Mouse (Mus musculus): ENCODE measurements at regions not wholly inside any gene's neighbourhood (a gene's known extent, or its start where the extent isn't known, plus 50 kb on each side); places are given as distances from the start of the nearest gene placed in this dataset.

GRCm38 (mm10) chr10:100685748-100686147 is 95.5 kb downstream of the 1700017N19Rik start:
- no peak overlapping the region for H3K27ac ChIP-seq (replicated peaks)
- no peak overlapping the region for H3K9ac ChIP-seq (ENCODE audit: low read length)
- DNase-seq (ENCODE audit: low spot score) (no peak), ATAC-seq (ENCODE audit: low FRiP score, low TSS enrichment) (no peak)
- no peak for TF ChIP-seq EP300 (optimal IDR thresholded peaks at IDR 0.05)
- no peak for TF ChIP-seq CTCF (IDR thresholded peaks at IDR 0.05; ENCODE audit: low read depth)
- no peaks in the 10 kb centered on the region for H3K27me3 ChIP-seq (ENCODE audit: control insufficient read depth, insufficient read depth, low read length)
- no peaks in the 10 kb centered on the region for H3K9me3 ChIP-seq (ENCODE audit: control insufficient read depth, low read length)
- no peak overlapping the region for H3K4me2 ChIP-seq (replicated peaks; ENCODE audit: low read depth)
- H3K4me3 ChIP-seq (ENCODE audit: low read depth, low read length): no peak overlapping the region
- no peaks in the 10 kb centered on the region for H3K36me3 ChIP-seq (ENCODE audit: control insufficient read depth, insufficient read depth, low read length)
- 73% methylated on average over 3 of the region's 3 CpGs for WGBS
- H3K4me1 ChIP-seq (replicated peaks; ENCODE audit: control insufficient read depth, insufficient read depth): no peaks in the 10 kb centered on the region

- no peak overlapping the region for H3K4me3 ChIP-seq (ENCODE audit: low read depth, low read length)
- ATAC-seq (ENCODE audit: low FRiP score, low TSS enrichment) (no peak), DNase-seq (ENCODE audit: low spot score) (no peak)
- H3K9me3 ChIP-seq (ENCODE audit: control insufficient read depth, low read length): no peaks in the 10 kb centered on the region
- no peaks in the 10 kb centered on the region for H3K4me1 ChIP-seq (replicated peaks; ENCODE audit: control insufficient read depth, insufficient read depth)
- no peaks in the 10 kb centered on the region for H3K36me3 ChIP-seq (ENCODE audit: control insufficient read depth, insufficient read depth, low read length)
- H3K27ac ChIP-seq (replicated peaks): no peak overlapping the region
- H3K4me2 ChIP-seq (replicated peaks; ENCODE audit: low read depth): no peak overlapping the region
- 81% methylated on average over 2 of the region's 2 CpGs for WGBS
- H3K27me3 ChIP-seq (ENCODE audit: control insufficient read depth, insufficient read depth, low read length): no peaks in the 10 kb centered on the region
- TF ChIP-seq EP300 (optimal IDR thresholded peaks at IDR 0.05) (no peak), CTCF (IDR thresholded peaks at IDR 0.05; ENCODE audit: low read depth) (no peak)
- no peak overlapping the region for H3K9ac ChIP-seq (ENCODE audit: low read length)
Measured at GRCm38 (mm10) chr10:100695944-100696343, 105.7 kb downstream of the 1700017N19Rik start.

GRCm38 (mm10) chr10:100699206-100699605 is 108.9 kb downstream of the 1700017N19Rik start:
- no peak overlapping the region for H3K9ac ChIP-seq (ENCODE audit: low read length)
- no peak for TF ChIP-seq EP300 (optimal IDR thresholded peaks at IDR 0.05)
- no peak for TF ChIP-seq CTCF (IDR thresholded peaks at IDR 0.05; ENCODE audit: low read depth)
- H3K27ac ChIP-seq (replicated peaks): no peak overlapping the region
- DNase-seq (ENCODE audit: low spot score): no peak
- ATAC-seq (ENCODE audit: low FRiP score, low TSS enrichment): no peak
- H3K4me1 ChIP-seq (replicated peaks; ENCODE audit: control insufficient read depth, insufficient read depth): no peaks in the 10 kb centered on the region
- no peaks in the 10 kb centered on the region for H3K27me3 ChIP-seq (ENCODE audit: control insufficient read depth, insufficient read depth, low read length)
- H3K4me2 ChIP-seq (replicated peaks; ENCODE audit: low read depth): no peak overlapping the region
- WGBS: 66% methylated on average over 4 of the region's 4 CpGs
- H3K9me3 ChIP-seq (ENCODE audit: control insufficient read depth, low read length): no peaks in the 10 kb centered on the region
- H3K36me3 ChIP-seq (ENCODE audit: control insufficient read depth, insufficient read depth, low read length): no peaks in the 10 kb centered on the region
- no peak overlapping the region for H3K4me3 ChIP-seq (ENCODE audit: low read depth, low read length)

GRCm38 (mm10) chr10:100700281-100701205 is 110.3 kb downstream of the 1700017N19Rik start:
- no peak overlapping the region for H3K27ac ChIP-seq (replicated peaks)
- H3K9me3 ChIP-seq (ENCODE audit: control insufficient read depth, low read length): no peaks in the 10 kb centered on the region
- ATAC-seq (ENCODE audit: low FRiP score, low TSS enrichment) (no peak), DNase-seq (ENCODE audit: low spot score) (no peak)
- H3K27me3 ChIP-seq (ENCODE audit: control insufficient read depth, insufficient read depth, low read length): no peaks in the 10 kb centered on the region
- no peak overlapping the region for H3K4me2 ChIP-seq (replicated peaks; ENCODE audit: low read depth)
- H3K36me3 ChIP-seq (ENCODE audit: control insufficient read depth, insufficient read depth, low read length): no peaks in the 10 kb centered on the region
- H3K4me3 ChIP-seq (ENCODE audit: low read depth, low read length): no peak overlapping the region
- no peak for TF ChIP-seq EP300 (optimal IDR thresholded peaks at IDR 0.05)
- TF ChIP-seq CTCF (IDR thresholded peaks at IDR 0.05; ENCODE audit: low read depth): no peak
- 60% methylated on average over 10 of the region's 10 CpGs for WGBS
- no peak overlapping the region for H3K9ac ChIP-seq (ENCODE audit: low read length)
- H3K4me1 ChIP-seq (replicated peaks; ENCODE audit: control insufficient read depth, insufficient read depth): no peaks in the 10 kb centered on the region

GRCm38 (mm10) chr10:100701938-100702337 is 111.7 kb downstream of the 1700017N19Rik start:
- H3K4me2 ChIP-seq (replicated peaks; ENCODE audit: low read depth): no peak overlapping the region
- no peak overlapping the region for H3K9ac ChIP-seq (ENCODE audit: low read length)
- no peak for DNase-seq (ENCODE audit: low spot score)
- TF ChIP-seq EP300 (optimal IDR thresholded peaks at IDR 0.05) (no peak), CTCF (IDR thresholded peaks at IDR 0.05; ENCODE audit: low read depth) (no peak)
- H3K4me3 ChIP-seq (ENCODE audit: low read depth, low read length): no peak overlapping the region
- no peak overlapping the region for H3K27ac ChIP-seq (replicated peaks)
- WGBS: 88% methylated on average over 6 of the region's 6 CpGs
- H3K36me3 ChIP-seq (ENCODE audit: control insufficient read depth, insufficient read depth, low read length): no peaks in the 10 kb centered on the region
- H3K27me3 ChIP-seq (ENCODE audit: control insufficient read depth, insufficient read depth, low read length): no peaks in the 10 kb centered on the region
- H3K4me1 ChIP-seq (replicated peaks; ENCODE audit: control insufficient read depth, insufficient read depth): no peaks in the 10 kb centered on the region
- no peaks in the 10 kb centered on the region for H3K9me3 ChIP-seq (ENCODE audit: control insufficient read depth, low read length)
- ATAC-seq (ENCODE audit: low FRiP score, low TSS enrichment): no peak

DNA sequence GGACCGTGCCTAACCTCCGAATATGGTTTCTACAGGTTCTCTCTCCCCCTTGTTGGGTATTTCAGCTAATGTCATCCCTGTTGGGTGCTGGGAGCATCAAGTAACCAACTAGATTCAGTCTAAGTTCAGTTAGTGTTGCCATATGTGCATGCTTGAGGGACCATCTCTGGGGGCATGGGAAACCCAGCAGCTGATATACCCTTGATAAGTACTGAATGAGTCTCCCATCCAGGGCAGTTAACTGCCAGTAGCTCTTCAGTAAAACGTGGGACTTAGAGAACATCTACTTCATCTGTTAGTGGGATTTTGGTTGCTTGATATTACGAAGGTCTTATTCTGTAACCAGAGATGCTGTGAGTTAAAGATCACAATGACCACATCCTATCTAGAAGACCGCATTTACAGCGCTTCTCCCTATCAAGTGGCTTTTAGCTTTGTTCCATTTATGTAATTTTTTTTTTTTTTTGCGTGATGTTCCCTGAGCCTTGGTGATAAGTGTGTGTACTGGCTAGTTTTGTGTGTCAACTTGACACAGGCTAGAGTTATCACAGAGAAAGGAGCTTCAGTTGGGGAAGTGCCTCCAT is 125.9 kb downstream of the 1700017N19Rik start:
- DNase-seq (ENCODE audit: low spot score): no peak
- Histone ChIP-seq H3K4me1 (replicated peaks; ENCODE audit: control insufficient read depth, insufficient read depth) (no peaks in the 10 kb centered on the region), H3K27me3 (ENCODE audit: control insufficient read depth, insufficient read depth, low read length) (no peaks in the 10 kb centered on the region), H3K9me3 (ENCODE audit: control insufficient read depth, low read length) (no peaks in the 10 kb centered on the region), H3K27ac (replicated peaks) (no peak overlapping the region), H3K9ac (ENCODE audit: low read length) (no peak overlapping the region), H3K4me2 (replicated peaks; ENCODE audit: low read depth) (no peak overlapping the region), H3K4me3 (ENCODE audit: low read depth, low read length) (no peak overlapping the region), H3K36me3 (ENCODE audit: control insufficient read depth, insufficient read depth, low read length) (no peaks in the 10 kb centered on the region)
- no peak for ATAC-seq (ENCODE audit: low FRiP score, low TSS enrichment)
- 80% methylated on average over 7 of the region's 7 CpGs for WGBS
- TF ChIP-seq EP300 (optimal IDR thresholded peaks at IDR 0.05) (no peak), CTCF (IDR thresholded peaks at IDR 0.05; ENCODE audit: low read depth) (no peak)
